ENCODE assay signal across 9 mouse cellular contexts in the genomic region with DNA sequence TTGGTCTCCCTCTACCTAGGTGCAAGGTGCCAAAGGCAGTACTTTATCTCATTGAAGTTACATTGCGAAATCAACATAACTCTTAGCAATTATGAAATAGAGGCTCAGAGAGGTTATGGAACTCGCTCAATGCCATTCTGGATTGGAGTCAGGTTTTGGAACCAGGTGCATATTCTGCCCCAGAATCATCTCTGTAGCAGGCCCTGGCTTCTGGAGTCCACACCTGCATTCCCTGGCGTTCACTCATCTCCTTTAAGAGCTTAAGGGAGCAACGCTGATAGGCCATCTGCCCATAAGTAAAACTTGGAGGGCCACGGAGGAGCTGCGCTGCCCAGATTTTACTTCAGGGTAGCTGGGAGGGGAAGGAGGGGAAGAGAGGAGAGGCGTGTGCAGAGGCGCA. TPM values are rescaled to one million over a fixed set of nuclear protein-coding genes. Genes with fewer than 3 reads are reported as not detected.
A peak's percentile ranks its signal among the peaks of the same experiment; 100 is the strongest.
DNase-seq lines count a peak whose midpoint lies in the region; ATAC-seq and TF ChIP-seq lines count a peak whose summit lies in the region.
"Had no signal": no experiment of that assay in that cellular context is flagged by ENCODE, and none has a peak within 500 bp of the region (broad histone marks: within the 10 kb centered on the region; RNA-seq: fewer than 3 reads in every experiment).

No protein-coding gene starts in this region.

- no peak for DNase-seq in cerebellum, adult 2 months
- DNase-seq in cerebellum, postnatal 10 days, result no peak
- no peak for DNase-seq in midbrain, embryonic 11.5 days (ENCODE audit: low spot score, missing footprints)
- no peak for DNase-seq in urinary bladder, adult 18-20 months (ENCODE audit: low spot score in 2 of 2)
- no peak for DNase-seq in gastrocnemius, postnatal 4 days (ENCODE audit: low spot score in 2 of 2)
- DNase-seq: gastrocnemius, postnatal 36 days had no signal

- H3K4me2 ChIP-seq in midbrain, embryonic 11.5 days, result peak overlapping the region; percentile 9; the same call in 1 of the 2 replicates
- H3K4me2 ChIP-seq in midbrain, embryonic 13.5 days (replicated peaks), result no peak overlapping the region
- peak overlapping the region; percentile 90 for H3K4me2 ChIP-seq in liver, embryonic 15.5 days
- H3K4me2 ChIP-seq in stomach, embryonic 16.5 days (ENCODE audit: low read depth, low read length), result peak overlapping the region; percentile 81

- no peak for TF ChIP-seq POLR2A in cerebellum, adult 2 months (IDR thresholded peaks at IDR 0.05; ENCODE audit: borderline replicate concordance, insufficient read depth, low read length)

- H3K9me3 ChIP-seq in midbrain, embryonic 11.5 days (ENCODE audit: control insufficient read depth, low read length), result no peaks in the 10 kb centered on the region
- H3K9me3 ChIP-seq in midbrain, embryonic 13.5 days, result no peaks in the 10 kb centered on the region
- H3K9me3 ChIP-seq in liver, embryonic 15.5 days (replicated peaks), result no peaks in the 10 kb centered on the region
- H3K9me3 ChIP-seq in stomach, embryonic 16.5 days (replicated peaks; ENCODE audit: control insufficient read depth, low read length), result no peaks in the 10 kb centered on the region

- H3K4me1 ChIP-seq in cerebellum, adult 2 months (ENCODE audit: control insufficient read depth, insufficient read depth, low read length), result peaks cover 24% of the 10 kb centered on the region
- peaks cover 14% of the 10 kb centered on the region for H3K4me1 ChIP-seq in midbrain, embryonic 11.5 days (ENCODE audit: control insufficient read depth, insufficient read depth, low read length)
- H3K4me1 ChIP-seq in midbrain, embryonic 13.5 days (replicated peaks), result peaks cover 21% of the 10 kb centered on the region
- H3K4me1 ChIP-seq in liver, embryonic 15.5 days (replicated peaks), result peaks cover 77% of the 10 kb centered on the region
- peaks cover 42% of the 10 kb centered on the region for H3K4me1 ChIP-seq in stomach, embryonic 16.5 days (ENCODE audit: control insufficient read depth, insufficient read depth, low read length)

- peak overlapping the region; percentile 48 for H3K27ac ChIP-seq in cerebellum, adult 2 months (ENCODE audit: insufficient read depth, low read length)
- H3K27ac ChIP-seq in midbrain, embryonic 11.5 days (ENCODE audit: low read depth, low read length), result no peak overlapping the region
- no peak overlapping the region; the same call in 1 of the 2 replicates for H3K27ac ChIP-seq in midbrain, embryonic 13.5 days
- peak overlapping the region; percentile 99 for H3K27ac ChIP-seq in liver, embryonic 15.5 days (replicated peaks)
- H3K27ac ChIP-seq in stomach, embryonic 16.5 days (ENCODE audit: low read length), result peak overlapping the region; percentile 52

- H3K36me3 ChIP-seq in midbrain, embryonic 11.5 days (ENCODE audit: control insufficient read depth, insufficient read depth, low read length), result peaks cover 6% of the 10 kb centered on the region; the same call in 1 of the 2 replicates
- peaks cover 20% of the 10 kb centered on the region for H3K36me3 ChIP-seq in midbrain, embryonic 13.5 days
- peaks cover 40% of the 10 kb centered on the region for H3K36me3 ChIP-seq in liver, embryonic 15.5 days (replicated peaks)
- H3K36me3 ChIP-seq in stomach, embryonic 16.5 days (ENCODE audit: control insufficient read depth, insufficient read depth, low read length), result peaks cover 6% of the 10 kb centered on the region

- TF ChIP-seq CTCF in cerebellum, adult 2 months (IDR thresholded peaks at IDR 0.05; ENCODE audit: borderline replicate concordance, insufficient read depth, low read depth, low read length), result no peak

- H3K9ac ChIP-seq in midbrain, embryonic 11.5 days (ENCODE audit: low read length), result no peak overlapping the region
- no peak overlapping the region for H3K9ac ChIP-seq in midbrain, embryonic 13.5 days (replicated peaks)
- H3K9ac ChIP-seq in liver, embryonic 15.5 days, result peak overlapping the region; percentile 91
- H3K9ac ChIP-seq in stomach, embryonic 16.5 days (ENCODE audit: low read length), result peak overlapping the region; percentile 54

- H3K4me3 ChIP-seq in cerebellum, adult 2 months (replicated peaks; ENCODE audit: insufficient read depth, low read depth, low read length), result no peak overlapping the region
- no peak overlapping the region for H3K4me3 ChIP-seq in midbrain, embryonic 11.5 days (ENCODE audit: low read depth, low read length)
- H3K4me3 ChIP-seq in midbrain, embryonic 13.5 days (replicated peaks), result no peak overlapping the region
- H3K4me3 ChIP-seq in liver, embryonic 15.5 days (replicated peaks), result peak overlapping the region; percentile 79
- H3K4me3 ChIP-seq in stomach, embryonic 16.5 days (replicated peaks; ENCODE audit: low read length), result no peak overlapping the region; the same call in 1 of the 2 replicates

- no peak for ATAC-seq in midbrain, embryonic 11.5 days (ENCODE audit: low FRiP score)
- no peak for ATAC-seq in midbrain, embryonic 13.5 days
- ATAC-seq in liver, embryonic 15.5 days (ENCODE audit: insufficient read depth), result peak; percentile 37
- no peak for ATAC-seq in stomach, embryonic 16.5 days (ENCODE audit: insufficient read depth, low FRiP score)

- WGBS in cerebellum, adult 2 months, result 65% methylated on average over 8 of the region's 8 CpGs
- 92% methylated on average over 8 of the region's 8 CpGs for WGBS in midbrain, embryonic 11.5 days
- WGBS in midbrain, embryonic 13.5 days, result 94% methylated on average over 8 of the region's 8 CpGs
- WGBS in liver, embryonic 15.5 days (ENCODE audit: insufficient replicate concordance), result 13% methylated on average over 8 of the region's 8 CpGs
- 70% methylated on average over 8 of the region's 8 CpGs for WGBS in stomach, embryonic 16.5 days

- H3K27me3 ChIP-seq in cerebellum, adult 2 months (ENCODE audit: control insufficient read depth, insufficient read depth, low read length), result no peaks in the 10 kb centered on the region
- no peaks in the 10 kb centered on the region for H3K27me3 ChIP-seq in midbrain, embryonic 11.5 days (ENCODE audit: control insufficient read depth, insufficient read depth, low read length)
- no peaks in the 10 kb centered on the region for H3K27me3 ChIP-seq in midbrain, embryonic 13.5 days
- no peaks in the 10 kb centered on the region for H3K27me3 ChIP-seq in liver, embryonic 15.5 days
- no peaks in the 10 kb centered on the region for H3K27me3 ChIP-seq in stomach, embryonic 16.5 days (ENCODE audit: control insufficient read depth, insufficient read depth, low read length)

RNA-seq across cellular contexts. Expression of gene Alad, which starts 2.7 kb away (rescaled TPM):
- 64.4 and 72.3 TPM in 2 replicates for polyA plus RNA-seq in cerebellum, adult 2 months (2012; rRNA removed)
- polyA plus RNA-seq in midbrain, embryonic 11.5 days (2014; fragmentation: Nextera tagmentation; extraction: Ambion mirVana), result 86.8 and 90.8 TPM in 2 replicates
- polyA plus RNA-seq in midbrain, embryonic 13.5 days (2015; fragmentation: Nextera tagmentation; extraction: Ambion mirVana), result 59.8 and 65.4 TPM in 2 replicates
- 582 and 589 TPM in 2 replicates for polyA plus RNA-seq in liver, embryonic 15.5 days (2015; fragmentation: Nextera tagmentation; extraction: Ambion mirVana)
- polyA plus RNA-seq in stomach, embryonic 16.5 days (2015; fragmentation: Nextera tagmentation; extraction: Ambion mirVana), result 144 and 150 TPM in 2 replicates
- 10 to 100 TPM; 34.0 to 41.1 TPM for total RNA-seq in gastrocnemius, postnatal 4 days (2021)

RNA-seq across cellular contexts. Expression of gene Pole3, which starts 7.8 kb away (rescaled TPM):
- polyA plus RNA-seq in cerebellum, adult 2 months (2012; rRNA removed), result 31.0 and 34.5 TPM in 2 replicates
- polyA plus RNA-seq in midbrain, embryonic 11.5 days (2014; fragmentation: Nextera tagmentation; extraction: Ambion mirVana), result 137 TPM in 2 replicates
- polyA plus RNA-seq in midbrain, embryonic 13.5 days (2015; fragmentation: Nextera tagmentation; extraction: Ambion mirVana), result 81.3 and 87.2 TPM in 2 replicates
- polyA plus RNA-seq in liver, embryonic 15.5 days (2015; fragmentation: Nextera tagmentation; extraction: Ambion mirVana), result 51.3 and 52.9 TPM in 2 replicates
- polyA plus RNA-seq in stomach, embryonic 16.5 days (2015; fragmentation: Nextera tagmentation; extraction: Ambion mirVana), result 76.0 and 77.8 TPM in 2 replicates
- total RNA-seq in gastrocnemius, postnatal 4 days (2021), result 10 to 100 TPM; 27.8 to 31.3 TPM

RNA-seq across cellular contexts. Expression of gene 4933430I17Rik, which starts 8.1 kb away (rescaled TPM):
- 0.52 and 0.72 TPM in 2 replicates for polyA plus RNA-seq in cerebellum, adult 2 months (2012; rRNA removed)
- polyA plus RNA-seq in midbrain, embryonic 11.5 days (2014; fragmentation: Nextera tagmentation; extraction: Ambion mirVana), result 1.1 and 1.8 TPM in 2 replicates
- 1.1 and 1.5 TPM in 2 replicates for polyA plus RNA-seq in midbrain, embryonic 13.5 days (2015; fragmentation: Nextera tagmentation; extraction: Ambion mirVana)
- polyA plus RNA-seq in liver, embryonic 15.5 days (2015; fragmentation: Nextera tagmentation; extraction: Ambion mirVana), result 0.06 and 0.15 TPM in 2 replicates
- polyA plus RNA-seq in stomach, embryonic 16.5 days (2015; fragmentation: Nextera tagmentation; extraction: Ambion mirVana), result 0.31 TPM in 1 of 2 replicates, not detected in the other
- under 1 TPM; 0.34 to 0.44 TPM for total RNA-seq in gastrocnemius, postnatal 4 days (2021)
- total RNA-seq: gastrocnemius, postnatal 36 days had no signal

RNA-seq across cellular contexts. Expression of gene Hdhd3, which starts 13.8 kb away (rescaled TPM):
- polyA plus RNA-seq in cerebellum, adult 2 months (2012; rRNA removed), result 9.3 and 9.7 TPM in 2 replicates
- 10.8 and 12.1 TPM in 2 replicates for polyA plus RNA-seq in midbrain, embryonic 11.5 days (2014; fragmentation: Nextera tagmentation; extraction: Ambion mirVana)
- polyA plus RNA-seq in midbrain, embryonic 13.5 days (2015; fragmentation: Nextera tagmentation; extraction: Ambion mirVana), result 13.2 and 14.3 TPM in 2 replicates
- polyA plus RNA-seq in liver, embryonic 15.5 days (2015; fragmentation: Nextera tagmentation; extraction: Ambion mirVana), result 7.8 and 9.6 TPM in 2 replicates
- polyA plus RNA-seq in stomach, embryonic 16.5 days (2015; fragmentation: Nextera tagmentation; extraction: Ambion mirVana), result 30.0 and 32.1 TPM in 2 replicates
- 10 to 100 TPM in 1 of 2 experiments, 1 to 10 TPM in 1; 9.0 to 10.5 TPM for total RNA-seq in gastrocnemius, postnatal 4 days (2021)

RNA-seq across cellular contexts. Expression of gene Bspry, which starts 37.2 kb away (rescaled TPM):
- 1.2 and 1.3 TPM in 2 replicates for polyA plus RNA-seq in cerebellum, adult 2 months (2012; rRNA removed)
- polyA plus RNA-seq in midbrain, embryonic 11.5 days (2014; fragmentation: Nextera tagmentation; extraction: Ambion mirVana), result 0.46 and 0.66 TPM in 2 replicates
- 0.44 and 0.86 TPM in 2 replicates for polyA plus RNA-seq in midbrain, embryonic 13.5 days (2015; fragmentation: Nextera tagmentation; extraction: Ambion mirVana)
- 0.22 and 0.32 TPM in 2 replicates for polyA plus RNA-seq in liver, embryonic 15.5 days (2015; fragmentation: Nextera tagmentation; extraction: Ambion mirVana)
- 29.3 and 35.5 TPM in 2 replicates for polyA plus RNA-seq in stomach, embryonic 16.5 days (2015; fragmentation: Nextera tagmentation; extraction: Ambion mirVana)
- total RNA-seq in gastrocnemius, postnatal 4 days (2021), result 1 to 10 TPM; 1.1 to 1.7 TPM

Comparison
In these comparisons a context has a peak if more than half of its experiments do, and no peak if none do; other contexts are left out.
1. H3K27ac ChIP-seq: peak in cerebellum, adult 2 months (single experiment), liver, embryonic 15.5 days (single experiment) and stomach, embryonic 16.5 days (single experiment); none in midbrain, embryonic 11.5 days (single experiment) and midbrain, embryonic 13.5 days (single experiment).
2. H3K9ac ChIP-seq: peak in liver, embryonic 15.5 days (single experiment) and stomach, embryonic 16.5 days (single experiment); none in midbrain, embryonic 11.5 days (single experiment) and midbrain, embryonic 13.5 days (single experiment).